ENCODE assay signal across 9 mouse cellular contexts in the genomic region with DNA sequence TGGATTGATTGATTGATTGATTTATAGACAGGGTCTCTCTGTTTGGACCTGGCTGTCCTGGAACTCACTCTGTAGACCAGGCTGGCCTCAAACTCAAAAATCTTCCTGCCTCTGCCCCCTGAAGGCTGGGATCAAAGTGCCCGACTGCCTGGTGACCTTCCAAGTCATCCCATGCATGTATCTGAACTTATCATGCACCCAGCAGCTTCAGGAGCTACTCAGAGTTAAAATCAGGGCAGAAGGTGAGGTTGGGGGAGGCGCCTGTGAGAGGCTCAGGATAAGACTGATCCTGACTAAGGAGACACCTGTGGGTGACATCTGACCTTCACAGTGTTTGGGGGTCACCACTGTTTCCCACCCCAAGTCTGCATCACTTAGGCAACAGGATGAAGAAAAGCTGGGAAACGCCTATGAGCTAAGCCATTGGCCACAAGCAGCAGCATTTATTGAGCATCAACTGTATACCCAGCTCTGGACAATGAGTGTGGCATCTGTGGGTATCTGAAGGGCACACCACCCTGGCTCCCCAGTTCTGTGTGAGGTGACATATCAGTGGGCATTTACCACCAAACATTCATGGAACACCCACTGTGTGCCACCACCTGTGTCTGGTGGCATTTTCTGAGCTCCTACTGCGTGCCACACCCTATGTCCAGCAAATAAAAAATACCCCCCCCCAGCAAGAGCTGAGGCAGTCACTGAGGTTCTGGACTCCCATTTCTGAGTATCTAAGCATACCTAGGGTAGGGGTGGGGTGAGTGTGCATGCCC. TPM values are rescaled to one million over a fixed set of nuclear protein-coding genes. Genes with fewer than 3 reads are reported as not detected.
A peak's percentile ranks its signal among the peaks of the same experiment; 100 is the strongest.
DNase-seq lines count a peak whose midpoint lies in the region; ATAC-seq and TF ChIP-seq lines count a peak whose summit lies in the region.
"Had no signal": no experiment of that assay in that cellular context is flagged by ENCODE, and none has a peak within 500 bp of the region (broad histone marks: within the 10 kb centered on the region; RNA-seq: fewer than 3 reads in every experiment).

No protein-coding gene starts in this region.

- ATAC-seq in G1E (ENCODE audit: extremely low read depth, insufficient number of reproducible peaks, low FRiP score, poor library complexity, severe bottlenecking), result no peak
- ATAC-seq in embryonic facial prominence, embryonic 14.5 days (ENCODE audit: low read depth), result no peak
- ATAC-seq in hindbrain, embryonic 11.5 days (ENCODE audit: low FRiP score), result no peak
- no peak for ATAC-seq in activated CD4-positive, CD25-positive, alpha-beta regulatory T cell, adult 4 months

- no peak overlapping the region for H3K4me3 ChIP-seq in left cerebral cortex, adult 2 months
- no peak overlapping the region for H3K4me3 ChIP-seq in G1E (ENCODE audit: low read depth, low read length)
- H3K4me3 ChIP-seq in embryonic facial prominence, embryonic 14.5 days (ENCODE audit: low read depth, low read length), result peak overlapping the region; percentile 73
- no peak overlapping the region for H3K4me3 ChIP-seq in hindbrain, embryonic 11.5 days (ENCODE audit: low read depth, low read length)

- no peaks in the 10 kb centered on the region for H3K9me3 ChIP-seq in G1E (replicated peaks)
- no peaks in the 10 kb centered on the region for H3K9me3 ChIP-seq in embryonic facial prominence, embryonic 14.5 days (ENCODE audit: control insufficient read depth, low read length)
- H3K9me3 ChIP-seq in hindbrain, embryonic 11.5 days (ENCODE audit: control insufficient read depth, low read length), result no peaks in the 10 kb centered on the region
- H3K9me3 ChIP-seq: megakaryocyte, embryonic 14.5 days had no signal

- DNase-seq in left cerebral cortex, adult 2 months (ENCODE audit: extremely low spot score in 1 of 2, low spot score in 2 of 2), result no peak
- DNase-seq in left cerebral cortex, postnatal 25 days (ENCODE audit: low spot score in 2 of 2), result no peak
- peak; percentile 0 for DNase-seq in G1E (ENCODE audit: low spot score)
- no peak for DNase-seq in embryonic facial prominence, embryonic 14.5 days (ENCODE audit: low spot score)
- no peak for DNase-seq in hindbrain, embryonic 11.5 days (ENCODE audit: low spot score)
- DNase-seq in kidney, postnatal 4 days, result peak; percentile 1 to 5
- DNase-seq in thymus, postnatal 25 days, result no peak

- peaks cover 23% of the 10 kb centered on the region for H3K4me1 ChIP-seq in G1E (ENCODE audit: insufficient read depth, low read depth, low read length)
- H3K4me1 ChIP-seq in embryonic facial prominence, embryonic 14.5 days (ENCODE audit: control insufficient read depth, insufficient read depth, low read length), result peaks cover 24% of the 10 kb centered on the region
- H3K4me1 ChIP-seq in hindbrain, embryonic 11.5 days (replicated peaks; ENCODE audit: control insufficient read depth, insufficient read depth, low read length), result peaks cover 2% of the 10 kb centered on the region; the same call in 1 of the 2 replicates

- peak overlapping the region; percentile 85; the same call in 1 of the 2 replicates for H3K9ac ChIP-seq in embryonic facial prominence, embryonic 14.5 days (ENCODE audit: low read depth, low read length)
- 0 out of 2 replicates have a peak overlapping the region, but pooled peaks have one; percentile 15 for H3K9ac ChIP-seq in hindbrain, embryonic 11.5 days (ENCODE audit: low read depth, low read length)

- H3K36me3 ChIP-seq in G1E (replicated peaks), result peaks cover 7% of the 10 kb centered on the region
- H3K36me3 ChIP-seq in embryonic facial prominence, embryonic 14.5 days (ENCODE audit: control insufficient read depth, insufficient read depth, low read length), result peaks cover 22% of the 10 kb centered on the region
- H3K36me3 ChIP-seq in hindbrain, embryonic 11.5 days (ENCODE audit: control insufficient read depth, insufficient read depth, low read length), result no peaks in the 10 kb centered on the region

- peaks cover 90% of the 10 kb centered on the region for H3K27me3 ChIP-seq in G1E (ENCODE audit: insufficient read depth, low read length)
- peaks cover 6% of the 10 kb centered on the region for H3K27me3 ChIP-seq in embryonic facial prominence, embryonic 14.5 days (replicated peaks; ENCODE audit: control insufficient read depth, insufficient read depth, low read length)
- H3K27me3 ChIP-seq in hindbrain, embryonic 11.5 days (ENCODE audit: control insufficient read depth, insufficient read depth, low read length), result peaks cover 48% of the 10 kb centered on the region

- peak overlapping the region; percentile 71 for H3K4me2 ChIP-seq in embryonic facial prominence, embryonic 14.5 days (ENCODE audit: low read depth, low read length)
- no peak overlapping the region for H3K4me2 ChIP-seq in hindbrain, embryonic 11.5 days (replicated peaks; ENCODE audit: low read depth, low read length)

- intact Hi-C loops in left cerebral cortex, adult 2 months (cut with DNase I), result no loop called here
- intact Hi-C loops in left cerebral cortex, postnatal 25 days (cut with DNase I), result no loop called here

- H3K27ac ChIP-seq in left cerebral cortex, adult 2 months, result peak overlapping the region; percentile 44; the same call in 1 of the 2 replicates
- H3K27ac ChIP-seq in embryonic facial prominence, embryonic 14.5 days (replicated peaks; ENCODE audit: low read depth, low read length), result no peak overlapping the region
- no peak overlapping the region for H3K27ac ChIP-seq in hindbrain, embryonic 11.5 days (ENCODE audit: low read depth, low read length)

- TF ChIP-seq CTCF in left cerebral cortex, adult 2 months (IDR thresholded peaks at IDR 0.05), result no peak
- TF ChIP-seq CTCF in G1E (IDR thresholded peaks at IDR 0.05; ENCODE audit: low read depth, low read length), result no peak

- 63% methylated on average over 4 of the region's 4 CpGs for WGBS in embryonic facial prominence, embryonic 14.5 days
- WGBS in hindbrain, embryonic 11.5 days, result 65% methylated on average over 4 of the region's 4 CpGs

RNA-seq across cellular contexts. Expression of a gene that starts 30.8 kb away (rescaled TPM):
- 1 to 10 TPM; 1.3 to 1.4 TPM for total RNA-seq in left cerebral cortex, adult 2 months (2021)
- 1 to 10 TPM in 1 of 2 experiments, under 1 TPM in 1; 0.89 to 1.5 TPM for total RNA-seq in left cerebral cortex, postnatal 25 days (2021)
- total RNA-seq in G1E (2014; fragmentation: Nextera tagmentation) (6.5 and 13.8 TPM in 2 replicates), G1E (2017) (1.9 and 3.5 TPM in 2 replicates)
- polyA plus RNA-seq in G1E (2012), result 1.6 and 1.8 TPM in 2 replicates
- polyA plus RNA-seq in embryonic facial prominence, embryonic 14.5 days (2014; fragmentation: Nextera tagmentation; extraction: Ambion mirVana), result 3.9 and 4.1 TPM in 2 replicates
- polyA plus RNA-seq in hindbrain, embryonic 11.5 days (2014; fragmentation: Nextera tagmentation; extraction: Ambion mirVana), result 2.7 and 4.1 TPM in 2 replicates
- 10 to 100 TPM in 1 of 2 experiments, 1 to 10 TPM in 1; 7.3 to 13.3 TPM for polyA plus RNA-seq in activated CD4-positive, CD25-positive, alpha-beta regulatory T cell, adult 4 months (2017; shearing (Covaris generic))

RNA-seq across cellular contexts. Expression of a gene that starts 31.8 kb away (rescaled TPM):
- 10 to 100 TPM; 93.4 to 94.9 TPM for total RNA-seq in left cerebral cortex, adult 2 months (2021)
- total RNA-seq in left cerebral cortex, postnatal 25 days (2021), result 10 to 100 TPM; 81.1 to 87.3 TPM
- total RNA-seq in G1E (2014; fragmentation: Nextera tagmentation), result 6.9 and 9.5 TPM in 2 replicates
- 0.52 and 0.66 TPM in 2 replicates for total RNA-seq in G1E (2017)
- 16.1 and 19.3 TPM in 2 replicates for polyA plus RNA-seq in G1E (2012)
- polyA plus RNA-seq in embryonic facial prominence, embryonic 14.5 days (2014; fragmentation: Nextera tagmentation; extraction: Ambion mirVana), result 100.0 and 103 TPM in 2 replicates
- 10.9 and 11.9 TPM in 2 replicates for polyA plus RNA-seq in hindbrain, embryonic 11.5 days (2014; fragmentation: Nextera tagmentation; extraction: Ambion mirVana)
- 10 to 100 TPM; 15.2 to 16.0 TPM for polyA plus RNA-seq in activated CD4-positive, CD25-positive, alpha-beta regulatory T cell, adult 4 months (2017; shearing (Covaris generic))

RNA-seq across cellular contexts. Expression of a gene that starts 34.9 kb away (rescaled TPM):
- 1 to 10 TPM; 5.1 to 7.1 TPM for total RNA-seq in left cerebral cortex, adult 2 months (2021)
- 1 to 10 TPM; 4.0 to 4.1 TPM for total RNA-seq in left cerebral cortex, postnatal 25 days (2021)
- total RNA-seq in G1E (2014; fragmentation: Nextera tagmentation) (1.2 and 3.1 TPM in 2 replicates), G1E (2017) (0.38 and 0.93 TPM in 2 replicates)
- 7.2 and 7.4 TPM in 2 replicates for polyA plus RNA-seq in G1E (2012)
- 0.77 and 0.88 TPM in 2 replicates for polyA plus RNA-seq in embryonic facial prominence, embryonic 14.5 days (2014; fragmentation: Nextera tagmentation; extraction: Ambion mirVana)
- 0.49 and 1.0 TPM in 2 replicates for polyA plus RNA-seq in hindbrain, embryonic 11.5 days (2014; fragmentation: Nextera tagmentation; extraction: Ambion mirVana)
- polyA plus RNA-seq in activated CD4-positive, CD25-positive, alpha-beta regulatory T cell, adult 4 months (2017; shearing (Covaris generic)), result 1 to 10 TPM in 1 of 2 experiments, not detected in 1; 1.4 TPM

RNA-seq across cellular contexts. Expression of a gene that starts 39.4 kb away (rescaled TPM):
- total RNA-seq in left cerebral cortex, adult 2 months (2021), result 1 to 10 TPM; 2.0 to 3.4 TPM
- 1 to 10 TPM; 3.5 to 4.2 TPM for total RNA-seq in left cerebral cortex, postnatal 25 days (2021)
- total RNA-seq in G1E (2014; fragmentation: Nextera tagmentation) (1.1 TPM in 1 of 2 replicates, not detected in the other), G1E (2017) (2.6 and 4.1 TPM in 2 replicates)
- 0.72 and 1.3 TPM in 2 replicates for polyA plus RNA-seq in G1E (2012)
- polyA plus RNA-seq in embryonic facial prominence, embryonic 14.5 days (2014; fragmentation: Nextera tagmentation; extraction: Ambion mirVana), result 2.4 and 2.6 TPM in 2 replicates
- polyA plus RNA-seq in hindbrain, embryonic 11.5 days (2014; fragmentation: Nextera tagmentation; extraction: Ambion mirVana), result 2.2 and 3.2 TPM in 2 replicates
- 1 to 10 TPM; 1.1 to 1.2 TPM for polyA plus RNA-seq in activated CD4-positive, CD25-positive, alpha-beta regulatory T cell, adult 4 months (2017; shearing (Covaris generic))

RNA-seq across cellular contexts. Expression of a gene that starts 39.4 kb away (rescaled TPM):
- total RNA-seq in left cerebral cortex, adult 2 months (2021), result 10 to 100 TPM; 87.1 to 95.1 TPM
- 10 to 100 TPM; 83.7 to 87.7 TPM for total RNA-seq in left cerebral cortex, postnatal 25 days (2021)
- 9.6 and 11.9 TPM in 2 replicates for total RNA-seq in G1E (2014; fragmentation: Nextera tagmentation)
- 60.4 and 69.7 TPM in 2 replicates for total RNA-seq in G1E (2017)
- polyA plus RNA-seq in G1E (2012), result 186 and 220 TPM in 2 replicates
- polyA plus RNA-seq in embryonic facial prominence, embryonic 14.5 days (2014; fragmentation: Nextera tagmentation; extraction: Ambion mirVana), result 61.4 and 67.1 TPM in 2 replicates
- polyA plus RNA-seq in hindbrain, embryonic 11.5 days (2014; fragmentation: Nextera tagmentation; extraction: Ambion mirVana), result 44.8 and 52.6 TPM in 2 replicates
- polyA plus RNA-seq in activated CD4-positive, CD25-positive, alpha-beta regulatory T cell, adult 4 months (2017; shearing (Covaris generic)), result 10 to 100 TPM; 12.7 to 13.7 TPM

Comparison
In these comparisons a context has a peak if more than half of its experiments do, and no peak if none do; other contexts are left out.
1. DNase-seq: peak in G1E (single experiment) and kidney, postnatal 4 days (2 of 2); none in left cerebral cortex, adult 2 months (0 of 2), left cerebral cortex, postnatal 25 days (0 of 2), embryonic facial prominence, embryonic 14.5 days (single experiment), hindbrain, embryonic 11.5 days (single experiment) and thymus, postnatal 25 days (single experiment).